Mouse (Mus musculus) gonadal fat pad, adult 2 months (tissue): Measurements from ENCODE around the gene Pmel. TPM values are rescaled to one million over a fixed set of nuclear protein-coding genes. Genes with fewer than 3 reads are reported as not detected.

ENCODE experiments used
- DNase-seq: peaks from one replicate; pipeline ENCODE4 v3.0.0-alpha.2; 2012; ENCODE audit warnings: low read depth
- polyA plus RNA-seq: library from polyadenylated mRNA; depleted of rRNA; stranded (reverse); fragments of >200 nt; gene quantifications from 2 replicates; pipeline ENCODE4 v1.2.3, GENCODE M21; 2012; rRNA removed

Pmel gene
- polyA plus RNA-seq, 1 experiment, result 54.5 TPM

- DNase-seq, result no peak
These were observed 44.4 kb downstream of the Pmel start for GRCm38 (mm10) chr10:128748252-128748864.

Other genes with a start within 250 kb of the Pmel start
- 92.5 and 115 TPM in 2 replicates for gene Smarcc2, start 244.9 kb upstream of the Pmel start, polyA plus RNA-seq
- gene Myl6, start 210.1 kb upstream of the Pmel start, polyA plus RNA-seq, result 1,302 and 1,405 TPM in 2 replicates
- gene Myl6b, start 205.5 kb upstream of the Pmel start, polyA plus RNA-seq, result 4.3 and 5.5 TPM in 2 replicates
- gene Esyt1, start 178.3 kb upstream of the Pmel start, polyA plus RNA-seq, result 135 and 140 TPM in 2 replicates
- 11.8 and 13.0 TPM in 2 replicates for gene Zc3h10, start 156.4 kb upstream of the Pmel start, polyA plus RNA-seq
- gene Rpl41, start 154.9 kb upstream of the Pmel start, polyA plus RNA-seq, result 2,438 and 2,660 TPM in 2 replicates
- 22.1 and 27.5 TPM in 2 replicates for gene Pa2g4, start 138.2 kb upstream of the Pmel start, polyA plus RNA-seq
- 30.3 and 42.5 TPM in 2 replicates for gene Erbb3, start 114.5 kb upstream of the Pmel start, polyA plus RNA-seq
- gene Rps26, start 77.4 kb upstream of the Pmel start, polyA plus RNA-seq, result 1,272 and 1,645 TPM in 2 replicates
- 1.6 and 4.0 TPM in 2 replicates for gene Ikzf4, start 58.2 kb upstream of the Pmel start, polyA plus RNA-seq
- 154 and 180 TPM in 2 replicates for gene Suox, start 30.1 kb upstream of the Pmel start, polyA plus RNA-seq
- 101 and 107 TPM in 2 replicates for gene Rab5b, start 7.9 kb upstream of the Pmel start, polyA plus RNA-seq
- 19.5 and 23.5 TPM in 2 replicates for gene Cdk2, start 836 bp downstream of the Pmel start, polyA plus RNA-seq
- gene Dgka, start 40.7 kb downstream of the Pmel start, polyA plus RNA-seq, result 16.3 and 16.6 TPM in 2 replicates
- 24.9 and 25.1 TPM in 2 replicates for gene Pym1, start 43.7 kb downstream of the Pmel start, polyA plus RNA-seq
- 15.4 and 21.7 TPM in 2 replicates for gene Mmp19, start 86.7 kb downstream of the Pmel start, polyA plus RNA-seq
- 18.3 and 21.4 TPM in 2 replicates for gene Dnajc14, start 99.9 kb downstream of the Pmel start, polyA plus RNA-seq
- gene Tmem198b, start 100.2 kb downstream of the Pmel start, polyA plus RNA-seq, result 18.0 and 22.4 TPM in 2 replicates
- gene Sarnp, start 113.1 kb downstream of the Pmel start, polyA plus RNA-seq, result 8.2 and 8.5 TPM in 2 replicates
- 129 and 147 TPM in 2 replicates for gene Ormdl2, start 117.5 kb downstream of the Pmel start, polyA plus RNA-seq
- gene Gdf11, start 187.5 kb downstream of the Pmel start, polyA plus RNA-seq, result 1.4 and 1.7 TPM in 2 replicates
- gene Cd63, start 196.8 kb downstream of the Pmel start, polyA plus RNA-seq, result 221 and 278 TPM in 2 replicates
- gene Rdh5, start 218.7 kb downstream of the Pmel start, polyA plus RNA-seq, result 23.7 and 24.5 TPM in 2 replicates
- gene Bloc1s1, start 219.8 kb downstream of the Pmel start, polyA plus RNA-seq, result 227 and 296 TPM in 2 replicates
- 85.0 and 170 TPM in 2 replicates for gene Itga7, start 229.6 kb downstream of the Pmel start, polyA plus RNA-seq